Mouse (Mus musculus): ENCODE measurements around the gene Dact3. TPM values are rescaled to one million over a fixed set of nuclear protein-coding genes. Genes with fewer than 3 reads are reported as not detected.

Dact3 gene
- total RNA-seq, 1 experiment = 4.5 TPM

GRCm38 (mm10) chr7:16903439-16903955, 28.4 kb downstream of the Dact3 start:
- no peaks in the 10 kb centered on the region for H3K36me3 ChIP-seq (ENCODE audit: control insufficient read depth, insufficient read depth, low read length, poor library complexity, severe bottlenecking)
- H3K4me3 ChIP-seq (ENCODE audit: insufficient read depth in 1 of 2, low read depth in 1 of 2, low read length in 2 of 2, poor library complexity in 1 of 2, severe bottlenecking in 1 of 2) = no peak overlapping the region
- H3K4me1 ChIP-seq (ENCODE audit: control insufficient read depth in 2 of 2, insufficient read depth in 2 of 2, low read length in 2 of 2, poor library complexity in 1 of 2) = peaks cover 3 to 33% of the 10 kb centered on the region in 2 experiments; a peak in 1 of 4 replicates
- H3K9ac ChIP-seq (ENCODE audit: insufficient read depth, low read depth, low read length, poor library complexity, severe bottlenecking) = no peak overlapping the region
- no peaks in the 10 kb centered on the region for H3K9me3 ChIP-seq (ENCODE audit: control insufficient read depth, insufficient read depth, low read depth, low read length)
- in situ Hi-C loops (cut with MboI; ENCODE audit: low sequenced_read_pairs in 2 of 2, unreplicated experiment in 2 of 2) = loop anchor here in 1 of 2 experiments (25.0 kb wide), 1 partner anchor 91 kb away; the partner anchor contains the start of genes Fkrp and Strn4
- no peak for DNase-seq (ENCODE audit: low read depth, low spot score)
- no peak overlapping the region for H3K27ac ChIP-seq (ENCODE audit: insufficient read depth, low read depth, low read length, poor library complexity, severe bottlenecking)
- no peak for TF ChIP-seq CHD2 (IDR thresholded peaks at IDR 0.05; ENCODE audit: low read depth, low read length)
- no peak for TF ChIP-seq ZC3H11A (IDR thresholded peaks at IDR 0.05; ENCODE audit: borderline replicate concordance, low read depth, low read length)
- TF ChIP-seq MAFK (IDR thresholded peaks at IDR 0.05; ENCODE audit: insufficient read depth, low read depth, low read length) = no peak
- TF ChIP-seq HCFC1 (IDR thresholded peaks at IDR 0.05; ENCODE audit: borderline replicate concordance, insufficient read depth, low read length) = no peak
- TF ChIP-seq ZNF384 (IDR thresholded peaks at IDR 0.05; ENCODE audit: low read depth, low read length) = no peak

DNA sequence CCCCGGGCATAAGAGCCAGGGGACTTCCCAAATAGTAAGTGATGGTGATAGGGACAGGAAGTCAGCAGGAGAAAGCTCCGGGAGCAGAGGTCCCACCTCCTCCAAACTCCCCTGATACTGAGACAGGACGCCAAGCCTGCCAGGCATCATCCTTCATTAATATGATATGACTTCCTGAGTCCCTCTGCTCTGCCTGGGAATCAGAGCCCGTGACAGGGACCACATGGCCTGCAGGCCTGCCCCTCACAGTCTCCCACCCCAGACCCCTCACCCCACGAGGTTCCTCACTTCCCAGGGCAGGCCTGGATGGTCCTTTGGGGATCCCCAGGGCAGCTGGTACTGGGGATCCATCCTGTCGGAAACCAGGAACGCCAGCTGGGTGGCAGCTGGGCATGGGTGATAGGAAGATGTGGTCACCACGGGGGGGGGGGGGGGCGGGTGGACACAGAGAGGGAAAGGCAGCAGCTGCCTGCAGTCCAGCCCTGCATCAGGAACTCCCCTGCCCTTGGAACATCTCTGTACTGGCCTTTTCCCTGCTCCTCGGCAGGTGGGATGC, 29.1 kb downstream of the Dact3 start:
- no peak for DNase-seq (ENCODE audit: low read depth, low spot score)

GRCm38 (mm10) chr7:16905491-16906021, 30.4 kb downstream of the Dact3 start:
- peaks cover 0 to 26% of the 10 kb centered on the region in 2 experiments; a peak in 1 of 4 replicates for H3K4me1 ChIP-seq (ENCODE audit: control insufficient read depth in 2 of 2, insufficient read depth in 2 of 2, low read length in 2 of 2, poor library complexity in 1 of 2)
- H3K27ac ChIP-seq (ENCODE audit: insufficient read depth, low read depth, low read length, poor library complexity, severe bottlenecking) = no peak overlapping the region
- H3K4me3 ChIP-seq (ENCODE audit: insufficient read depth in 1 of 2, low read depth in 1 of 2, low read length in 2 of 2, poor library complexity in 1 of 2, severe bottlenecking in 1 of 2) = no peak overlapping the region
- TF ChIP-seq CHD2 (IDR thresholded peaks at IDR 0.05; ENCODE audit: low read depth, low read length) = no peak
- TF ChIP-seq MAFK (IDR thresholded peaks at IDR 0.05; ENCODE audit: insufficient read depth, low read depth, low read length) = no peak
- no peak for TF ChIP-seq ZC3H11A (IDR thresholded peaks at IDR 0.05; ENCODE audit: borderline replicate concordance, low read depth, low read length)
- no peak for TF ChIP-seq HCFC1 (IDR thresholded peaks at IDR 0.05; ENCODE audit: borderline replicate concordance, insufficient read depth, low read length)
- no peak for TF ChIP-seq ZNF384 (IDR thresholded peaks at IDR 0.05; ENCODE audit: low read depth, low read length)
- DNase-seq (ENCODE audit: low read depth, low spot score) = no peak
- H3K9ac ChIP-seq (ENCODE audit: insufficient read depth, low read depth, low read length, poor library complexity, severe bottlenecking) = no peak overlapping the region
- H3K9me3 ChIP-seq (ENCODE audit: control insufficient read depth, insufficient read depth, low read depth, low read length) = no peaks in the 10 kb centered on the region
- H3K36me3 ChIP-seq (ENCODE audit: control insufficient read depth, insufficient read depth, low read length, poor library complexity, severe bottlenecking) = no peaks in the 10 kb centered on the region
- in situ Hi-C loops (cut with MboI; ENCODE audit: low sequenced_read_pairs in 2 of 2, unreplicated experiment in 2 of 2) = loop anchor here in 1 of 2 experiments (25.0 kb wide), 1 partner anchor 93 kb away; the partner anchor contains the start of genes Fkrp and Strn4

More for the DNA sequence above, 29.1 kb downstream of the Dact3 start:
- no peak for TF ChIP-seq MAFK (IDR thresholded peaks at IDR 0.05; ENCODE audit: insufficient read depth, low read depth, low read length)
- no peak for TF ChIP-seq HCFC1 (IDR thresholded peaks at IDR 0.05; ENCODE audit: borderline replicate concordance, insufficient read depth, low read length)
- no peak for TF ChIP-seq ZC3H11A (IDR thresholded peaks at IDR 0.05; ENCODE audit: borderline replicate concordance, low read depth, low read length)
- TF ChIP-seq CHD2 (IDR thresholded peaks at IDR 0.05; ENCODE audit: low read depth, low read length) = no peak
- TF ChIP-seq ZNF384 (IDR thresholded peaks at IDR 0.05; ENCODE audit: low read depth, low read length) = no peak
- Histone ChIP-seq H3K4me1 (ENCODE audit: control insufficient read depth in 2 of 2, insufficient read depth in 2 of 2, low read length in 2 of 2, poor library complexity in 1 of 2) (peaks cover 3 to 33% of the 10 kb centered on the region in 2 experiments; a peak in 1 of 4 replicates), H3K4me3 (ENCODE audit: insufficient read depth in 1 of 2, low read depth in 1 of 2, low read length in 2 of 2, poor library complexity in 1 of 2, severe bottlenecking in 1 of 2) (no peak overlapping the region), H3K27ac (ENCODE audit: insufficient read depth, low read depth, low read length, poor library complexity, severe bottlenecking) (no peak overlapping the region), H3K9me3 (ENCODE audit: control insufficient read depth, insufficient read depth, low read depth, low read length) (no peaks in the 10 kb centered on the region), H3K36me3 (ENCODE audit: control insufficient read depth, insufficient read depth, low read length, poor library complexity, severe bottlenecking) (no peaks in the 10 kb centered on the region), H3K9ac (ENCODE audit: insufficient read depth, low read depth, low read length, poor library complexity, severe bottlenecking) (no peak overlapping the region)
- in situ Hi-C loops (cut with MboI; ENCODE audit: low sequenced_read_pairs in 2 of 2, unreplicated experiment in 2 of 2) = loop anchor here in 1 of 2 experiments (25.0 kb wide), 1 partner anchor 92 kb away; the partner anchor contains the start of genes Fkrp and Strn4

DNA sequence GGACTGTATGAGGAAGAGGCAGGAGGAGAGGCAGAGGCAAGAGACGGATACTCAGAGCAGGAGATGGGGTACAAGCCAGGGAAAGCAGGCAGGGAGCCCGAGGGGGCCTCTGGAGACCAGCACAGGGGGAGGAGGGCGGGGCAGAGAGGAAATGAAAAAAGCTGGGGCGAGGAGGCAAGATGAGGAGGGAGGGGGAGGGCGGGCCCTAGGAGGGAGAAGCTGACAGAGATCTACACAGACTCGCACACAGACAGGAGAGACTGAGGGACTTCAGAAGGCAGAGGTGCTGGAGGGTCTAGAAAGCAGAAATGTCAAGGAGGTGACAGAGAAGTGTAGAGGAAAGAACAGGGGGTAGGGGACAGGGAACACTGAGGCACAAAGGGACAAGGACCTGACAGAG, 31.2 kb downstream of the Dact3 start, which contains the start of gene Ptgir:
Ptgir (plus strand) TSS at position 210 of the 400 bp plus-strand sequence.
- no peak for DNase-seq (ENCODE audit: low read depth, low spot score)
- in situ Hi-C loops (cut with MboI; ENCODE audit: low sequenced_read_pairs in 2 of 2, unreplicated experiment in 2 of 2) = loop anchor here in 1 of 2 experiments (25.0 kb wide), 1 partner anchor 94 kb away; the partner anchor contains the start of genes Fkrp and Strn4
- H3K9me3 ChIP-seq (ENCODE audit: control insufficient read depth, insufficient read depth, low read depth, low read length) = no peaks in the 10 kb centered on the region
- TF ChIP-seq CHD2 (IDR thresholded peaks at IDR 0.05; ENCODE audit: low read depth, low read length) (no peak), ZNF384 (IDR thresholded peaks at IDR 0.05; ENCODE audit: low read depth, low read length) (no peak), MAFK (IDR thresholded peaks at IDR 0.05; ENCODE audit: insufficient read depth, low read depth, low read length) (no peak), HCFC1 (IDR thresholded peaks at IDR 0.05; ENCODE audit: borderline replicate concordance, insufficient read depth, low read length) (no peak), ZC3H11A (IDR thresholded peaks at IDR 0.05; ENCODE audit: borderline replicate concordance, low read depth, low read length) (no peak)
- peak within 1 kb of the TSS; percentile 39; the same call in 1 of the 2 replicates for H3K9ac ChIP-seq (ENCODE audit: insufficient read depth, low read depth, low read length, poor library complexity, severe bottlenecking)
- H3K27ac ChIP-seq (ENCODE audit: insufficient read depth, low read depth, low read length, poor library complexity, severe bottlenecking) = no peak within 1 kb of the TSS
- peak within 1 kb of the TSS; percentile 36 to 56; a peak in 2 of 4 replicates for H3K4me3 ChIP-seq (ENCODE audit: insufficient read depth in 1 of 2, low read depth in 1 of 2, low read length in 2 of 2, poor library complexity in 1 of 2, severe bottlenecking in 1 of 2)
- peaks cover 0 to 23% of the 10 kb centered on the region in 2 experiments; a peak in 1 of 4 replicates for H3K4me1 ChIP-seq (ENCODE audit: control insufficient read depth in 2 of 2, insufficient read depth in 2 of 2, low read length in 2 of 2, poor library complexity in 1 of 2)
- no peaks in the 10 kb centered on the region for H3K36me3 ChIP-seq (ENCODE audit: control insufficient read depth, insufficient read depth, low read length, poor library complexity, severe bottlenecking)
